Mouse (Mus musculus) layer of hippocampus, adult 2 months (tissue): ENCODE measurements around the gene Hs3st6. TPM values are rescaled to one million over a fixed set of nuclear protein-coding genes. Genes with fewer than 3 reads are reported as not detected.
"Not testable (repeated sequence)": the region's sequence is repeated elsewhere in the genome, so short reads cannot be mapped to it uniquely, and the experiment has no call there.

Source experiments
- DNase-seq, 2 experiments: peaks; one replicate each; pipeline ENCODE4 v3.0.0; 2022; ENCODE audit warnings: low spot score in 2 of 2
- H3K27ac ChIP-seq: fragments of 200-600 bp; 2 replicates; pipeline ENCODE4 v1.8.1; 2022
- H3K4me3 ChIP-seq: fragments of 200-600 bp; 2 replicates; pipeline ENCODE4 v1.8.1; 2022; ENCODE audit warnings: mild to moderate bottlenecking
- CTCF ChIP-seq: fragments of 200-600 bp; conservative IDR thresholded peaks from 2 replicates; pipeline ENCODE4 v1.8.1; 2022; ENCODE audit warnings: antibody characterized with exemption, mild to moderate bottlenecking, moderate library complexity
- long read RNA-seq, 2 experiments: library from polyadenylated mRNA; stranded (forward); transcript quantifications; one replicate each; pipeline ENCODE4 v2.0.0; 2021; ENCODE audit warnings: borderline mapping rate in 2 of 2
- total RNA-seq, 2 experiments: library from RNA; stranded (reverse); gene quantifications; 2 replicates each; pipeline ENCODE4 v1.2.3; 2021

Hs3st6 gene
- total RNA-seq = not detected
- long read RNA-seq, experiment 1, partial matches to known transcripts = 0 of 1 reads
- long read RNA-seq, experiment 1, other reads (novel, unspliced or antisense) = 0 of 1 reads
- long read RNA-seq, experiment 2 = 0 reads

DNA sequence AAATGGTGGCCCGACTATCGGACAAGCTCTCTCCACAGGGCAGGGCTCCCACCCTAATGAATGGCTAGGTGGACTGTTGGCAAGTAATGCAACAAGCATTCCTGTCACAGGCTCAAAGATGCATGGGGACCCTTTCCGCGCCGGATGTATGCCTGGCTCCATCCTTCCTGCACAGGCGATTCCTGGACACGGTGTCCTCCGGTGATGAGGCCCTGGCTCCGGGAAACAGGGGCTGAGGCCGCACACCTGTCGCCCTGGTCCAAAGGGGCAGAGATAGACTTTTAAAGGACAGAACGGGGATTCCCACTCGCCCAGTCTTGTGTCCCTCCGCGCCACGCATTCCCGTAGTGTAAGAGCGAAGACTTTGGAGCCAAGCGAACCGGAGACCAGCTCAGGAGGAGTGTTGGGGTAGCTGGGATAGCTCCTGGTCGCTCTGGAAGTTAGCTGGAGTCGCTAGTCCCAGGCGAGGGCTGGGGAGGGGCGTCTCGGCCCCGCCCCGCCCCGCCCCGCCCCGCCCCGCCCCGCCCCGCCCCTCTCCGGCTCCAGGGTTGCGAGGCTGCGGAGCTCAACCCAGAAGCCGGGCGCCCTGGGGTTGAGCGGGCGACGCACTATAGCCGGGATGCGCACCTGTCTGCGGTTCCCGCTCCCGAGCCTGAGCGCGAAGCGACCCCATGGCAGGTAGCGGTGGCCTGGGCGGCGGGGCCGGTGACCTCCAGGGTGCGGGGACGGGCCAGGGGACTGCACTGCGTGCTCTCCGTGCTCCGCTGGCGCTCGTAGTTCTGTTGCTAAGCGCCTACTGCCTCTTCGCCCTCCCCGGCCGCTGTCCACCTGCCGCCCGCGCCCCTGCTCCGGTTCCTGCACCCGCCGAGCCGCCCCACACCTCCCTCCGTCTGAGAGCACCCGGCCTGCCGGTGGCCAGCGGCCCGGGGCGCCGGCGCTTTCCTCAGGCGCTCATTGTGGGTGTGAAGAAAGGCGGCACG lies at the start of gene Hs3st6:
Gene Hs3st6, plus strand, starts transcription at position 574 of the 980 bp plus-strand sequence.
- TF ChIP-seq CTCF = no peak
- no peak for DNase-seq
- Histone ChIP-seq H3K27ac (no peak within 1 kb of the TSS), H3K4me3 (peak within 1 kb of the TSS; percentile 51)

DNA sequence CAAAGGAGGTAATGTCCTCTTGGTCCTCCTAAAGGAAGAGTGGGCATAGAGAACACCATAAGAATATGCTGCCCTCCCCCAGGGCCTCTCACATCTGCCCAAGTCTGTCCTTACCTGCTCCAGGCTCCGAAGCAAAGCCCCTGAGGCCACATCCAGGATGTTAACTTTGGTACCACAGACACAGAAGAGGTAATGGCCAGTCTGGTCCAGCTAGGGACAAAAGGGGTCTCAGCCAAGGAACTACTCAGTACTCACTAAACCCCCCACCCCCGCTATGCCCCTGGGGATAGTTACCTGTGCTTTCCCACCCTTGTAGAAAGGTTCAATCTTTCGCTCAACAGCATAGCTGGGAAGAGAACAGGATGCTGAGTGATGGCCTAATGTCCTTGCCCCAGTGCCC lies 47.0 kb upstream of the Hs3st6 start:
- Histone ChIP-seq H3K4me3 (no peak overlapping the region), H3K27ac (no peak overlapping the region)
- no peak for TF ChIP-seq CTCF
- DNase-seq = no peak

DNA sequence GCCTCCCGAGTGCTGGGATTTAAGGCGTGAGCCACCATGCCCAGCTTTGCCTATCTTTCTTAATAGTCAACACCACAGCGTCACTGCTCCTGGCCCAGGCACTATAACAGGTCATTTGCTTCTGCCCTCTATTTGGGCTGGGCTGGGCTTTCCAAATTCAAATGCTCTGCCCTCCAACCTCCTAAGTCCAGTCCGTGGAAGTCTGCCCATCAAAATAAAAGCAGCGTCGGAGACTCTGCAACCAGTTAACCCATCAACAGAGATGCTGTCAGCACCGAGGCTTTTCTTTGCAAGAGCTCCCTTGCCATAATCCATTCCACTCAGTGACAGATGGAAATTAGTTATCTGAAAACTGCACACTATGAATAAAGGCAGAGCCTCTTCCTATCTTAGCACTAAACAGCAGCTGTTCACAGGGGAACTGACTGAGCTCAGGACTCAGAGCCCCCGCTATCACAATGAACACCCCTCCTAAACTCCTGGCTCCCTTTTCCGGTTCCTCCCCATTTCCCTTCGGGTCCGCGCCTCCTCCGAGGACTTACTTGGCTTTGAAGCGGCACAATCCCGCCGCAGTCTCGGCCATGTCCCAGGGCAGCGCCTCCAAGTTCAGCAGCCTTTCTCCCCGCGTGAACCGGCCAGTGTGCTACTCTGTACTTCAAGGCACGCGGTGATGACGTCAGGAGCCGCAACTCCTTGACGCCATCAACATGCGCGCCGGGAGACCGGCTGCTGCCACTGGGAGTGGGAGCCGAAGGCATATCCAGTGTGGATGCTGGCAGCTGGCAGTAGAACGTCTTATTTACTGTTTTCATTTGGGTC lies 45.6 kb upstream of the Hs3st6 start, which contains the start of gene Tbl3:
Gene Tbl3, minus strand, starts transcription at position 679 of the 819 bp plus-strand sequence.
- peak within 1 kb of the TSS; percentile 92 for H3K4me3 ChIP-seq
- TF ChIP-seq CTCF = no peak
- peak; percentile 92 to 97 for DNase-seq
- H3K27ac ChIP-seq = peak within 1 kb of the TSS; percentile 85

DNA sequence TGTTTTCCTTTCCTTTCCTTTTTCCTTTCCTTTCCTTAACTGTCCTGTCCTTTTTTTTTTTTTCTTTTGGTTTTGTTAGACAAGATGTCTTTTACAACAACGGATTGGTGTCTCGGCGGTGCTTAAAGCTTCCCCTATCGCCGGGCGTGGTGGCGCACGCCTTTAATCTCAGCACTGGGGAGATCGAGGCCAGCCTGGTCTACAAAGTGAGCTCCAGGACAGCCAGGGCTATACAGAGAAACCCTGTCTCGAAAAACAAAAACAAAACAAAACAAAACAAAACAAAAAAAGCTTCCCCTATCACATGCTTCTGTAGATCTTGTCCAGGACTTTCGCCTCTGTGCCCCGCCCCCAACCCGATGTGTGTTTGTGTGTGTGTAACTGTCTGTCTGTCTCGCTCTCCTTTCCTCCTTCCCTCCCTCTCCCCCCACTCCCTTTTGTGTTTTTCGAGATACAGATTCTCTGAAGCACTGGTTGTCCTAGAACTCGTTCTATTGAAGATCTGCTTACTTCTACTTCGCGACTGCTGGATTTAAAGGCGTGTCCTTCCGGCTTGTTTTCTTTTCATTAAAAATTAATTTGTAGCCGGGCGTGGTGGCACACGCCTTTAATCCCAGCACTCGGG lies 44.9 kb upstream of the Hs3st6 start:
- H3K27ac ChIP-seq = peak overlapping the region; percentile 85
- H3K4me3 ChIP-seq = peak overlapping the region; percentile 92
- TF ChIP-seq CTCF = no peak
- no peak for DNase-seq

DNA sequence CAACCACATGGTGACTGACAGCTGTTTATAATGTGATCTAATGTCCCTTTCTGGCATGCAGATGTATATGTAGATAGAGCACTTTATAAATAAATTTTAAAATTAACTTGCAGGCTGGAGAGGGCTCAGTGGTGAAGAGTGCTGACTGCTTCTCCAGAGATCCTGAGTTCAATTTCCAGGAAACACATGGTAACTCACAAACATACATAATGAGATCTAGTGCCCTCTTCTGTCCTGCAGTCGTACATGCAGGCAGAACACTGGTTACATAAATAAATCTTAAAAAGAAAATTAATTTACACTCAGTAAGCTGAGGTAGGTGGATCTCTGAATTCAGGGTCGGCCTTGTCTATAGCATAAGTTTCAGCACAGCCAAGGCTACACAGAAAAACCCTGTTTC lies 44.1 kb upstream of the Hs3st6 start:
- DNase-seq = no peak
- no peak overlapping the region for H3K4me3 ChIP-seq
- peak; percentile 78 for TF ChIP-seq CTCF
- H3K27ac ChIP-seq = no peak overlapping the region

DNA sequence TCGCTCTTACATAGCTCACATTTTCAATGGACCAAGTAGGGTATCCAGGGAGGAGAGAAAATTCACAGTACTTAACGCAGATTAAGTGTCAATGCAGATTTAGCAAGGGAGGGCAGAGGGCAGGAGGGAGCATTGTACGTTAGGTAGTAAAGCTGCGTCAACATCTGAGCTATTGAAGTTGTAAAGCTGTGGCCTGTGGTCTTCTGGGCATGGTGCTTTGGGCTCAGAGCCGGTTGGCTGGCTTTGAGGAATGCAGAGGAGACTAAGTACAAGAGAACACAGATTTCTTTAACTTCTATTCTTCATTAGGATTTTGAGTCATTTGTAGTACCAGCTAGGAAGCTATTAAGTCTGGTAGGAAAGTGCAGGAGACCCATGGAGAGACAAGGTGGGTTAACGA lies 37.2 kb upstream of the Hs3st6 start:
- H3K4me3 ChIP-seq = no peak overlapping the region
- H3K27ac ChIP-seq = no peak overlapping the region
- no peak for TF ChIP-seq CTCF
- no peak for DNase-seq

DNA sequence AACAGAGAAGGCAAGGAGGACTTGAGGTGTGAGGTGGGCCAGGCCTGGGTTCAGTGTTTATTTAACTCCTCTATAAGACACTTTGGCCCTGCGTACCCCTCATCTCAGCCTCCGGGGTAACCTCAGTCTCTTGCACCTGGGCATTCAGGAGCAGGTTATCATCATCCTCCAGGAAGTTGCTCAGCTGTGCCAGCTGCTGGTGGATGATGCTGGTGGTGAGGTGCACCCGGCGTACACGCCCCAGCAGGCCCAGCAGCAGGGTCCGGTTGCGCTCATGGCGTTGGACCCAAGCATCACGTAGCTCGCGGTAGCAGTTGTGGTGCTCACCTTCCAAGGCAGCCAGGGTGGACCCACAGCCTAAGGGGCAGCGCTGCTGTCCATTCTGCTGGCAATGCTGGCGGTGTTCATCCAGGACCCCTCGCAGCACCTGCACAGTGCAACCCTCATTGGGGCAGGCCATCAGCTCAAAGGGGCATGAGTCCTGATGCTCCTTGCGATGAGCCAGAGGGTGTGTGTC lies 36.6 kb upstream of the Hs3st6 start:
- H3K27ac ChIP-seq = no peak overlapping the region
- no peak for DNase-seq
- no peak for TF ChIP-seq CTCF
- no peak overlapping the region for H3K4me3 ChIP-seq

DNA sequence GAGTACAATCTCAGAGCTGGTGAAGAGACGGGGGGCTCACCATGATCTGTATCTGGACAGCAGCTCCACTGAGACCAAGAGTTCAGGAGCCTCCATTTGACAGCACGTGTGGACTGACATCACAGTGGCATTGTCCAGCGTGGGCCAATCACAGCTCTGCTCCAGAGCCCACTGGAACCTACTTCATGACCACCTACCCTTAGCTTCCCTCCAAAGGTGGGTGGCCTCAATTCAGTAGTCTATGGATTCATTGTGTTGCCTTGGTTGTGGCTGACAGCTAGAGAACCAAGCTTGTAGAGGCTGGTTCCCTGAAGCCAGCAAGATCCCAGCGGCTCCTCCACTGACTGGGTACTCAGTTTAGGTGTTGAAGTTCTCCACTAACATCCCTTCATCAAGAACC lies 34.8 kb upstream of the Hs3st6 start, which contains the start of the genes Rnf151 and Rps2:
Gene Rnf151, minus strand, starts transcription at position 121 of the 400 bp plus-strand sequence.
Gene Rps2, plus strand, starts transcription at position 174 of the 400 bp plus-strand sequence.
- no peak for DNase-seq
- Histone ChIP-seq H3K27ac (no peak within 1 kb of the TSS), H3K4me3 (peak within 1 kb of the TSS; percentile 76)
- no peak for TF ChIP-seq CTCF

DNA sequence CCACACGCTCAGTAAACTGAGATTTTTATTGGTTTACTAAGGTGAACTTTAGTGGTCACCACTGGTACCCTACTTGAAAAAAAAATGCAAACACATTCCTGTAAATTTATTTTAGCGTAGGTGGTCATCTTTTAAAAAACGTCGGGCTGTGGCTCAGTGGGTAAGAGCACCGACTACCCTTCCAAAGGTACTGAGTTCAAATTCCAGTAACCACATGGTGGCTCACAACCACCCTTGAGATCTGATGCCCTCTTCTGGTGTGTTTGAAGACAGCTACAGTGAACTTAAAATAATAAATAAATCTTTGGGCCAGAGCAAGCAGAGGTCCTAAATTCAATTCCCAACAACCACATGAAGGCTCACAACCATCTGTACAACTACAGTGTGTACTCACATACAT lies 33.9 kb upstream of the Hs3st6 start:
- TF ChIP-seq CTCF = peak; percentile 45
- H3K4me3 ChIP-seq = peak overlapping the region; percentile 76
- peak overlapping the region; percentile 88; the same call in 1 of the 2 replicates for H3K27ac ChIP-seq
- not testable (repeated sequence) for DNase-seq

DNA sequence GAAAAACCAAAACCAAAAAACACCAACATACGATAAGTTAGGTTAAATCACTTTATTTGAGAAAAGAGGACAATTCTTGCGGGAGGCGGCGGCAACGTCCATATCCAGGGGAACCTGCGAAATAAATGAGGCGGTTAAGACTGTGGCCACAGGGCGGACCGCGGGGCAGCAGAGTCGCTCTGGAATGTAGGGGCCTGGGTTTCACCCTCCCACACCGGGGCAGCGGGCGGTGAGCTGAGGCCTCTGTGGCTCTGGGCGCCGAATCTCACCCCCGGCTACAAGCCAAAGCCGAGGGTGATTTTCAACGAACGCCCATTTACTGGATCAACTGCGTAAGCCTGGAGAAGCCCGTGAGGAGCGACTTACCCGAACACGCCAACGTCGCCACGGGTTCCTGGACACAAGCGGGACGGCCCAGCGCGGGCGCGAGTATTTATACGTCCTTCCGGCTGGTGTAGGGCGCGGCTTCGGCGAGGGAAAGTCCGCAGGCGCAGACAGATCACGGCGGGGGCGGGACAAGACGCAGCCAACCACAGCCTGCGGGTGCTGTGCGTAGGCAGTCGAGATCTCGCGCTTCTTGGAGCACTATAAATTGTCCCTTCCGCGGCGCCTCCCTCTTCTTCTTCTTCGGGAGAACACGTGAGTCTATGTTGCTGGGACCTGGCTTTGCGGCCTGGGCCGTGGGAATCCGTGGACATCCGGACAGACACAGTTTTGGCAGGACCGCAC lies 33.1 kb upstream of the Hs3st6 start:
- peak; percentile 98 to 99 for DNase-seq
- TF ChIP-seq CTCF = no peak
- H3K4me3 ChIP-seq = peak overlapping the region; percentile 76
- H3K27ac ChIP-seq = peak overlapping the region; percentile 88

DNA sequence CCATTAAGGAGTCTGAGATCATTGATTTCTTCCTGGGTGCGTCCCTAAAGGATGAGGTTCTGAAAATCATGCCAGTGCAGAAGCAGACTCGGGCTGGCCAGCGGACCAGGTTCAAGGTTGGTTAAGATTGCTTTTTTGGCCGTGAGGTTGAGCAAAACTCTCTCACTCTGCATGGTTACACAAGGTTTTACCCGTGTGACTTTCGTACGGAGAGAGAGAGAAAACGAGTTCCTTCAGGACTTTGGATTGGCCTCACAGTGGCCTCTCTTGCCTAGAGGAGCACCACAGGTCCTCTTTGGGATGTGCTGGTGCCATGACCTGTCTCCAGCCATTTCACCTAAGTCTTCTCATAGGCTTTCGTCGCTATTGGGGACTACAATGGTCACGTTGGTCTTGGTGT lies 32.2 kb upstream of the Hs3st6 start:
- not testable (repeated sequence) for DNase-seq
- Histone ChIP-seq H3K4me3 (peak overlapping the region; percentile 76), H3K27ac (peak overlapping the region; percentile 83)

DNA sequence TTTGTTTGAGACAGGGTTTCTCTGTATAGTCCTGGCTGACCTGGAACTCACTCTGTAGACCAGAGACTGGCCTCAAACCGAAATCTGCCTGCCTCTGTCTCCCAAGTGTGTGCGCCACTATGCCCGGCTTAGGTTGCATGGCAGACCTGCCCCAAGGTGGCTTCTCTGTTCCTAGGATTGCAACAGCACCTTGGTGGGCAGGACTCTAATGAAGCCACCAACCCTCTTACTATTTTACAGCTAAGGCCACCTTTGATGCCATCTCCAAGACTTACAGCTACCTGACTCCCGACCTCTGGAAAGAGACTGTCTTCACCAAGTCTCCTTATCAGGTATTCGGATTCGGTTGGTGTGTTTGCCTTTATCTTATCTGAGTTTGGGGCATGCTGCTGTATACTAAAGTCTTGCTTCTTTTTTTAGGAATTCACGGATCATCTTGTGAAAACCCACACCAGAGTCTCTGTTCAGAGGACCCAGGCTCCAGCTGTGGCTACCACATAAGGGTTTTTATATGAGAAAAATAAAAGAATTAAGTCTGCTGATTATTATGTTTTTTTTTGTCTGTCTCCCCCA lies 31.3 kb upstream of the Hs3st6 start:
- H3K4me3 ChIP-seq = peak overlapping the region; percentile 31
- DNase-seq, H3K27ac ChIP-seq: not testable (repeated sequence)
